Mouse (Mus musculus): ENCODE results near the gene Olfr1013. TPM values are rescaled to one million over a fixed set of nuclear protein-coding genes. Genes with fewer than 3 reads are reported as not detected.

Olfr1013 gene
- polyA plus RNA-seq (2016; fragmentation: Nextera tagmentation; extraction: Ambion mirVana), result not detected in 2 replicates

DNA sequence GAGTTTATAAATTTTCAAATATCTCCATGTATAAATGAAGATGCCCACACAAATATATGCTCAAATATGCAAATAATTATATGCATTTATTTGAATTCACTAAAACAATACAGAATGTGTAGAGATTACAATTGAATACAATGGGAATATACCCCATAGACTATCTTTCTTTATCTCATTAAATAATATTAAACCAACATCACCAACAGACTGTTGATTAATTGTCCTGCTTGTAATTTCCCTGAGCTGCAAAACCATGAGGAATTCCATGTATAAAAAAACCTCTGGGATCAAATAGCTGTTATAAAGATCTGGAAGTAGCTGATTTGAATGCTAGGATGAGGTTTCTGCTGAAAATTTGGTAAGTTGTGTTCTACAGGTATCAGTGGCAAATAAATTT, at the start of gene Olfr1013:
Gene Olfr1013, plus strand, starts transcription at position 301 of the 400 bp plus-strand sequence.
- DNase-seq (ENCODE audit: low spot score), result no peak
- H3K27ac ChIP-seq (replicated peaks), result no peak within 1 kb of the TSS
- no peak within 1 kb of the TSS for H3K4me3 ChIP-seq
- no peaks in the 10 kb centered on the region for H3K4me1 ChIP-seq
- no peaks in the 10 kb centered on the region for H3K9me3 ChIP-seq (replicated peaks)
- H3K36me3 ChIP-seq, result no peaks in the 10 kb centered on the region
- H3K27me3 ChIP-seq (ENCODE audit: low read depth, poor library complexity, severe bottlenecking), result no peaks in the 10 kb centered on the region

GRCm38 (mm10) chr2:85725793-85726192, 41.1 kb upstream of the Olfr1013 start:
- Histone ChIP-seq H3K4me1 (no peaks in the 10 kb centered on the region), H3K4me3 (no peak overlapping the region), H3K9me3 (replicated peaks) (no peaks in the 10 kb centered on the region), H3K27ac (replicated peaks) (no peak overlapping the region), H3K27me3 (ENCODE audit: low read depth, poor library complexity, severe bottlenecking) (no peaks in the 10 kb centered on the region), H3K36me3 (no peaks in the 10 kb centered on the region)
- WGBS, result 23% methylated on average over 3 of the region's 3 CpGs
- peak; percentile 15 for DNase-seq (ENCODE audit: low spot score)

DNA sequence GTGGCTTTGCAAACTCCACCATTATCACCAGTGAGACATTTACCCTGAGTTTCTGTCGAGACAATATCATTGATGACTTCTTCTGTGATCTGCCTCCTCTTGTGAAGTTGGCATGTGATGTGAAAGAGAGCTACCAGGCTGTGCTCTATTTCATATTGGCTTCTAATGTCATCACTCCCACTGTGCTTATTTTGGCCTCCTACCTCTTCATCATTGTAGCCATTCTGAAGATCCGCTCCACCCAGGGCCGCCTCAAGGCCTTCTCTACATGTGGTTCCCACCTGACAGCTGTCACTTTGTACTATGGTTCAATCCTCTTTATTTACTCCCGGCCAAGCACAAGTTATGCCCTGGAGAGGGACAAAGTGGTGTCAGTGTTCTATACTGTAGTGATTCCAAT, 13.1 kb upstream of the Olfr1013 start:
- H3K27me3 ChIP-seq (ENCODE audit: low read depth, poor library complexity, severe bottlenecking), result no peaks in the 10 kb centered on the region
- 77% methylated on average over 4 of the region's 4 CpGs for WGBS
- no peaks in the 10 kb centered on the region for H3K9me3 ChIP-seq (replicated peaks)
- DNase-seq (ENCODE audit: low spot score), result no peak
- H3K4me3 ChIP-seq, result no peak overlapping the region
- H3K27ac ChIP-seq (replicated peaks), result no peak overlapping the region
- H3K4me1 ChIP-seq, result no peaks in the 10 kb centered on the region
- no peaks in the 10 kb centered on the region for H3K36me3 ChIP-seq

DNA sequence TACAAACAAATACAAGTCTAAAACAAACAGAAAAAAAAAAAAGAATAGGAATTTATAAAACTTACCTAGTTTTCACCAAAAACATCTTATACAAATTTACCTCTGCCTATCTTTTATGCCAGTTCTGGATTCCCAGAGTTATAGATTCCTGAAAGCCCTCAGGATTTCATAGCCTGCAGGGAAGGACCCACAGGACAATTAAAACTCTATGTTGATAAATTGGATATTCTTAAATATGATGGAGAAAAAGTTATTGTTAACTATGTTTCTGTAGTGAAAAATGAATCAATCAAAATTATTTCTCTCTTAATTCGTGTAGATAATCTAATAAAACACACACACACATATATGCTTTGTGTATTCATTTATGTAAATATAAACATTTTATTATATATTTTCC, 4.2 kb upstream of the Olfr1013 start, which contains the start of gene Olfr1012:
Gene Olfr1012, minus strand, starts transcription at position 101 of the 400 bp plus-strand sequence.
- H3K36me3 ChIP-seq, result no peaks in the 10 kb centered on the region
- 78% methylated on average over 1 of the region's 1 CpGs for WGBS
- DNase-seq (ENCODE audit: low spot score), result no peak
- no peak within 1 kb of the TSS for H3K4me3 ChIP-seq
- H3K27ac ChIP-seq (replicated peaks), result no peak within 1 kb of the TSS
- no peaks in the 10 kb centered on the region for H3K27me3 ChIP-seq (ENCODE audit: low read depth, poor library complexity, severe bottlenecking)
- H3K9me3 ChIP-seq (replicated peaks), result no peaks in the 10 kb centered on the region
- no peaks in the 10 kb centered on the region for H3K4me1 ChIP-seq

- Histone ChIP-seq H3K36me3 (no peaks in the 10 kb centered on the region), H3K4me1 (no peaks in the 10 kb centered on the region), H3K27ac (replicated peaks) (no peak within 1 kb of the TSS), H3K9me3 (replicated peaks) (no peaks in the 10 kb centered on the region), H3K27me3 (ENCODE audit: low read depth, poor library complexity, severe bottlenecking) (no peaks in the 10 kb centered on the region), H3K4me3 (no peak within 1 kb of the TSS)
- DNase-seq (ENCODE audit: low spot score), result no peak
Measured at GRCm38 (mm10) chr2:85772413-85772812, 5.5 kb downstream of the Olfr1013 start, which contains the start of gene Olfr1014. TSS of gene Olfr1014 (plus strand) at chr2:85772713.

- no peaks in the 10 kb centered on the region for H3K27me3 ChIP-seq (ENCODE audit: low read depth, poor library complexity, severe bottlenecking)
- H3K9me3 ChIP-seq (replicated peaks), result no peaks in the 10 kb centered on the region
- no peak within 1 kb of the TSS for H3K4me3 ChIP-seq
- H3K4me1 ChIP-seq, result no peaks in the 10 kb centered on the region
- H3K27ac ChIP-seq (replicated peaks), result no peak within 1 kb of the TSS
- no peaks in the 10 kb centered on the region for H3K36me3 ChIP-seq
- no peak for DNase-seq (ENCODE audit: low spot score)
Measured at GRCm38 (mm10) chr2:85781717-85782116, 14.8 kb downstream of the Olfr1013 start, which contains the start of gene Olfr1015. TSS of gene Olfr1015 (plus strand) at chr2:85782017.

GRCm38 (mm10) chr2:85792331-85792730, 25.4 kb downstream of the Olfr1013 start:
- H3K27me3 ChIP-seq (ENCODE audit: low read depth, poor library complexity, severe bottlenecking), result no peaks in the 10 kb centered on the region
- peaks cover 2% of the 10 kb centered on the region; the same call in 1 of the 2 replicates for H3K9me3 ChIP-seq (replicated peaks)
- no peaks in the 10 kb centered on the region for H3K36me3 ChIP-seq
- 32% methylated on average over 2 of the region's 2 CpGs for WGBS
- 0 out of 2 replicates have a peak, but pooled peaks cover 3% of the 10 kb centered on the region for H3K4me1 ChIP-seq
- no peak for DNase-seq (ENCODE audit: low spot score)
- H3K27ac ChIP-seq (replicated peaks), result no peak overlapping the region
- H3K4me3 ChIP-seq, result no peak overlapping the region

- 94% methylated on average over 2 of the region's 2 CpGs for WGBS
Measured at GRCm38 (mm10) chr2:85802444-85802843, 35.5 kb downstream of the Olfr1013 start, which contains the start of gene Olfr1016. TSS of gene Olfr1016 (minus strand) at chr2:85802544.

DNA sequence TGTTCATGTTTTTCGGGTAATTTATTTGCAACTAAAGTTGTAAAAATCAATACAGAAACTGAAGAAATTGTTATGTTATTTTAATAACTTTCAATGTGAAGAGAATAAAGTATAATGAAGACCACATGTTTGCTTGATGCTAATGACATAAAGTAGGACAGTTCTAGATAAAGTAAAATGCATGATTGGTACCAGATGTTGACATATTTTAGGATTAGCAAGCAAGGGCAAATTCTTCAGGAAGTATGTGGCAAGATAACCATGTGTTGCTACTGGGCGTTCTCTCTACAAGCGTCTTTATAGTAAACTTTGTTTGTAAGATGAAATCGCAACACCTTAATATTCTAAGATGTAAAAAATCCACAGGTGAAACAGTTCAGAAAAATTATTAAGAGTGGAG, 37.6 kb downstream of the Olfr1013 start:
- no peak for DNase-seq (ENCODE audit: low spot score)
- 81% methylated on average over 4 of the region's 4 CpGs for WGBS

More at GRCm38 (mm10) chr2:85802444-85802843, 35.5 kb downstream of the Olfr1013 start, which contains the start of gene Olfr1016:
- Histone ChIP-seq H3K4me3 (no peak within 1 kb of the TSS), H3K27me3 (ENCODE audit: low read depth, poor library complexity, severe bottlenecking) (no peaks in the 10 kb centered on the region), H3K9me3 (replicated peaks) (no peaks in the 10 kb centered on the region), H3K4me1 (no peaks in the 10 kb centered on the region), H3K27ac (replicated peaks) (no peak within 1 kb of the TSS), H3K36me3 (no peaks in the 10 kb centered on the region)
- no peak for DNase-seq (ENCODE audit: low spot score)

DNA sequence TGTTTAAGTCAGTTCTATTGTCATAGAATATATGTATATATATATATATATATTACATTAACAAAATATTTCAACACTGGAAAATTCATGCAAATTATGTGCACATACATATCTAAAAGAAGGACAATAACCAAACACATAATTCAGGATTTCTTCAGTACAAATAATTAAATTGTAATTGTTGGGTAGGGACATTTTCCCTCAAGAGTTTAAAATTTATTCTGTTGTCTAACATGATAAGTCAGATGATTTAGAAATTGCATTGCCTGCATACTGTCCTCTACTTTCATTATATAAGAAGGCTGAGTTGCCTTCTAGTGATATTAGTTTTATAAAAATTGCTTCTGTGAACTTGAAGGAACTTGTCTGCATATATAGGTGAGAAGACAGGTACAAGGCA, 51.3 kb downstream of the Olfr1013 start, which contains the start of gene Olfr1018:
Gene Olfr1018, plus strand, starts transcription at position 301 of the 400 bp plus-strand sequence.
- no peak for DNase-seq (ENCODE audit: low spot score)
- no peak within 1 kb of the TSS for H3K4me3 ChIP-seq
- H3K9me3 ChIP-seq (replicated peaks), result no peaks in the 10 kb centered on the region
- H3K27me3 ChIP-seq (ENCODE audit: low read depth, poor library complexity, severe bottlenecking), result no peaks in the 10 kb centered on the region
- H3K4me1 ChIP-seq, result no peaks in the 10 kb centered on the region
- H3K27ac ChIP-seq (replicated peaks), result no peak within 1 kb of the TSS
- H3K36me3 ChIP-seq, result no peaks in the 10 kb centered on the region

More for the DNA sequence above, 37.6 kb downstream of the Olfr1013 start:
- Histone ChIP-seq H3K36me3 (no peaks in the 10 kb centered on the region), H3K27ac (replicated peaks) (no peak overlapping the region), H3K4me1 (no peaks in the 10 kb centered on the region), H3K4me3 (no peak overlapping the region), H3K27me3 (ENCODE audit: low read depth, poor library complexity, severe bottlenecking) (no peaks in the 10 kb centered on the region), H3K9me3 (replicated peaks) (no peaks in the 10 kb centered on the region)

Other genes with a start within 250 kb of the Olfr1013 start
- 0.11 TPM in 1 of 2 replicates, not detected in the other for gene 4833423E24Rik, start 248.1 kb upstream of the Olfr1013 start, polyA plus RNA-seq (2016; fragmentation: Nextera tagmentation; extraction: Ambion mirVana)
- gene Olfr996, start 187.9 kb upstream of the Olfr1013 start, polyA plus RNA-seq (2016; fragmentation: Nextera tagmentation; extraction: Ambion mirVana), result not detected in 2 replicates
- not detected in 2 replicates for gene Olfr998, start 178.2 kb upstream of the Olfr1013 start, polyA plus RNA-seq (2016; fragmentation: Nextera tagmentation; extraction: Ambion mirVana)
- not detected in 2 replicates for gene Olfr1000, start 155.2 kb upstream of the Olfr1013 start, polyA plus RNA-seq (2016; fragmentation: Nextera tagmentation; extraction: Ambion mirVana)
- gene Olfr1002, start 116.4 kb upstream of the Olfr1013 start, polyA plus RNA-seq (2016; fragmentation: Nextera tagmentation; extraction: Ambion mirVana), result not detected in 2 replicates
- not detected in 2 replicates for gene Olfr154, start 102.6 kb upstream of the Olfr1013 start, polyA plus RNA-seq (2016; fragmentation: Nextera tagmentation; extraction: Ambion mirVana)
- not detected in 2 replicates for gene Olfr1006, start 88.3 kb upstream of the Olfr1013 start, polyA plus RNA-seq (2016; fragmentation: Nextera tagmentation; extraction: Ambion mirVana)
- gene Olfr1008, start 77.7 kb upstream of the Olfr1013 start, polyA plus RNA-seq (2016; fragmentation: Nextera tagmentation; extraction: Ambion mirVana), result not detected in 2 replicates
- gene Olfr1009, start 51.7 kb upstream of the Olfr1013 start, polyA plus RNA-seq (2016; fragmentation: Nextera tagmentation; extraction: Ambion mirVana), result not detected in 2 replicates
- gene Olfr1012, start 4.3 kb upstream of the Olfr1013 start, polyA plus RNA-seq (2016; fragmentation: Nextera tagmentation; extraction: Ambion mirVana), result not detected in 2 replicates
- gene Olfr1014, start 5.6 kb downstream of the Olfr1013 start, polyA plus RNA-seq (2016; fragmentation: Nextera tagmentation; extraction: Ambion mirVana), result not detected in 2 replicates
- not detected in 2 replicates for gene Olfr1015, start 14.9 kb downstream of the Olfr1013 start, polyA plus RNA-seq (2016; fragmentation: Nextera tagmentation; extraction: Ambion mirVana)
- gene Olfr1016, start 35.4 kb downstream of the Olfr1013 start, polyA plus RNA-seq (2016; fragmentation: Nextera tagmentation; extraction: Ambion mirVana), result not detected in 2 replicates
- not detected in 2 replicates for gene Olfr1018, start 51.4 kb downstream of the Olfr1013 start, polyA plus RNA-seq (2016; fragmentation: Nextera tagmentation; extraction: Ambion mirVana)
- gene Olfr1019, start 78.4 kb downstream of the Olfr1013 start, polyA plus RNA-seq (2016; fragmentation: Nextera tagmentation; extraction: Ambion mirVana), result not detected in 2 replicates
- gene Olfr1020, start 79.9 kb downstream of the Olfr1013 start, polyA plus RNA-seq (2016; fragmentation: Nextera tagmentation; extraction: Ambion mirVana), result not detected in 2 replicates
- not detected in 2 replicates for gene Olfr1022, start 101.5 kb downstream of the Olfr1013 start, polyA plus RNA-seq (2016; fragmentation: Nextera tagmentation; extraction: Ambion mirVana)
- gene Olfr1023, start 118.5 kb downstream of the Olfr1013 start, polyA plus RNA-seq (2016; fragmentation: Nextera tagmentation; extraction: Ambion mirVana), result not detected in 2 replicates
- not detected in 2 replicates for gene Olfr1024, start 138.0 kb downstream of the Olfr1013 start, polyA plus RNA-seq (2016; fragmentation: Nextera tagmentation; extraction: Ambion mirVana)
- gene Olfr1025-ps1, start 148.1 kb downstream of the Olfr1013 start, polyA plus RNA-seq (2016; fragmentation: Nextera tagmentation; extraction: Ambion mirVana), result not detected in 2 replicates
- gene Olfr1026, start 154.5 kb downstream of the Olfr1013 start, polyA plus RNA-seq (2016; fragmentation: Nextera tagmentation; extraction: Ambion mirVana), result not detected in 2 replicates
- not detected in 2 replicates for gene Olfr1028, start 183.3 kb downstream of the Olfr1013 start, polyA plus RNA-seq (2016; fragmentation: Nextera tagmentation; extraction: Ambion mirVana)
- gene Olfr1029, start 206.8 kb downstream of the Olfr1013 start, polyA plus RNA-seq (2016; fragmentation: Nextera tagmentation; extraction: Ambion mirVana), result not detected in 2 replicates
- not detected in 2 replicates for gene Olfr1030, start 212.2 kb downstream of the Olfr1013 start, polyA plus RNA-seq (2016; fragmentation: Nextera tagmentation; extraction: Ambion mirVana)
- not detected in 2 replicates for gene Olfr1031, start 223.2 kb downstream of the Olfr1013 start, polyA plus RNA-seq (2016; fragmentation: Nextera tagmentation; extraction: Ambion mirVana)
- not detected in 2 replicates for gene Olfr1032, start 238.4 kb downstream of the Olfr1013 start, polyA plus RNA-seq (2016; fragmentation: Nextera tagmentation; extraction: Ambion mirVana)